Mouse (Mus musculus): ENCODE measurements around the gene Keap1. TPM values are rescaled to one million over a fixed set of nuclear protein-coding genes. Genes with fewer than 3 reads are reported as not detected.

The Keap1 gene
- polyA plus RNA-seq, 1 experiment from 2014 or later, result 61.6 TPM

GRCm38 (mm10) chr9:21254690-21255089, 15.5 kb upstream of the Keap1 start:
- ATAC-seq (ENCODE audit: insufficient read depth, low FRiP score, low read depth), result no peak
- H3K4me1 ChIP-seq, result no peaks in the 10 kb centered on the region
- no peaks in the 10 kb centered on the region for H3K9me3 ChIP-seq
- H3K36me3 ChIP-seq, result no peaks in the 10 kb centered on the region
- no peak overlapping the region for H3K27ac ChIP-seq
- peaks cover 27% of the 10 kb centered on the region; the same call in 1 of the 2 replicates for H3K27me3 ChIP-seq (replicated peaks)
- no peak overlapping the region for H3K4me3 ChIP-seq (replicated peaks)
- no peak overlapping the region for H3K4me2 ChIP-seq
- no peak overlapping the region for H3K9ac ChIP-seq

GRCm38 (mm10) chr9:21251116-21251735, 12.1 kb upstream of the Keap1 start:
- Histone ChIP-seq H3K36me3 (no peaks in the 10 kb centered on the region), H3K4me1 (peaks cover 4% of the 10 kb centered on the region; the same call in 1 of the 2 replicates), H3K27me3 (replicated peaks) (peaks cover 58% of the 10 kb centered on the region), H3K27ac (peak overlapping the region; percentile 71; the same call in 1 of the 2 replicates), H3K4me3 (replicated peaks) (no peak overlapping the region), H3K9ac (no peak overlapping the region), H3K9me3 (no peaks in the 10 kb centered on the region), H3K4me2 (no peak overlapping the region)
- ATAC-seq (ENCODE audit: insufficient read depth, low FRiP score, low read depth), result 0 out of 2 replicates have a peak, but pooled peaks have one; percentile 12
- 53% methylated on average over 13 of the region's 13 CpGs for WGBS

GRCm38 (mm10) chr9:21250509-21250908, 11.3 kb upstream of the Keap1 start:
- ATAC-seq (ENCODE audit: insufficient read depth, low FRiP score, low read depth), result no peak
- H3K36me3 ChIP-seq, result no peaks in the 10 kb centered on the region
- H3K27me3 ChIP-seq (replicated peaks), result peaks cover 65% of the 10 kb centered on the region
- H3K4me1 ChIP-seq, result peaks cover 4% of the 10 kb centered on the region; the same call in 1 of the 2 replicates
- no peak overlapping the region for H3K9ac ChIP-seq
- no peaks in the 10 kb centered on the region for H3K9me3 ChIP-seq
- peak overlapping the region; percentile 71; the same call in 1 of the 2 replicates for H3K27ac ChIP-seq
- H3K4me2 ChIP-seq, result no peak overlapping the region
- 47% methylated on average over 2 of the region's 2 CpGs for WGBS
- H3K4me3 ChIP-seq (replicated peaks), result no peak overlapping the region

- peak overlapping the region; percentile 71; the same call in 1 of the 2 replicates for H3K27ac ChIP-seq
- no peaks in the 10 kb centered on the region for H3K9me3 ChIP-seq
- H3K4me2 ChIP-seq, result no peak overlapping the region
- no peak for ATAC-seq (ENCODE audit: insufficient read depth, low FRiP score, low read depth)
- H3K4me3 ChIP-seq (replicated peaks), result no peak overlapping the region
- peaks cover 8% of the 10 kb centered on the region for H3K4me1 ChIP-seq
- H3K9ac ChIP-seq, result no peak overlapping the region
- H3K27me3 ChIP-seq (replicated peaks), result peaks cover 71% of the 10 kb centered on the region
- 22% methylated on average over 17 of the region's 17 CpGs for WGBS
- H3K36me3 ChIP-seq, result no peaks in the 10 kb centered on the region
Measured at GRCm38 (mm10) chr9:21249629-21250508, 10.7 kb upstream of the Keap1 start.

GRCm38 (mm10) chr9:21248326-21248725, 9.2 kb upstream of the Keap1 start, which contains the start of gene S1pr5:
S1pr5 (minus strand) TSS chr9:21248443.
- Histone ChIP-seq H3K27ac (no peak within 1 kb of the TSS), H3K4me3 (replicated peaks) (peak within 1 kb of the TSS; percentile 30), H3K4me2 (peak within 1 kb of the TSS; percentile 42), H3K9me3 (no peaks in the 10 kb centered on the region), H3K4me1 (peaks cover 19% of the 10 kb centered on the region), H3K27me3 (replicated peaks) (peaks cover 87% of the 10 kb centered on the region), H3K36me3 (no peaks in the 10 kb centered on the region), H3K9ac (peak within 1 kb of the TSS; percentile 6; the same call in 1 of the 2 replicates)
- no peak for ATAC-seq (ENCODE audit: insufficient read depth, low FRiP score, low read depth)
- 2% methylated on average over 21 of the region's 30 CpGs for WGBS

- Histone ChIP-seq H3K27ac (no peak overlapping the region), H3K4me3 (replicated peaks) (no peak overlapping the region), H3K4me2 (no peak overlapping the region), H3K9ac (no peak overlapping the region), H3K36me3 (no peaks in the 10 kb centered on the region), H3K9me3 (no peaks in the 10 kb centered on the region), H3K27me3 (replicated peaks) (peaks cover 83% of the 10 kb centered on the region), H3K4me1 (peaks cover 19% of the 10 kb centered on the region)
- ATAC-seq (ENCODE audit: insufficient read depth, low FRiP score, low read depth), result no peak
- 91% methylated on average over 1 of the region's 1 CpGs for WGBS
Measured at GRCm38 (mm10) chr9:21246342-21246741, 7.2 kb upstream of the Keap1 start.

- Histone ChIP-seq H3K4me3 (replicated peaks) (peak overlapping the region; percentile 41), H3K9me3 (no peaks in the 10 kb centered on the region), H3K36me3 (no peaks in the 10 kb centered on the region), H3K9ac (peak overlapping the region; percentile 10; the same call in 1 of the 2 replicates), H3K27me3 (replicated peaks) (peaks cover 71% of the 10 kb centered on the region), H3K27ac (no peak overlapping the region), H3K4me1 (peaks cover 19% of the 10 kb centered on the region), H3K4me2 (peak overlapping the region; percentile 97)
- ATAC-seq (ENCODE audit: insufficient read depth, low FRiP score, low read depth), result no peak
- WGBS, result 1% methylated on average over 16 of the region's 16 CpGs
Measured at GRCm38 (mm10) chr9:21245113-21245487, 5.9 kb upstream of the Keap1 start.

GRCm38 (mm10) chr9:21244428-21245112, 5.4 kb upstream of the Keap1 start:
- Histone ChIP-seq H3K4me2 (peak overlapping the region; percentile 97), H3K27ac (no peak overlapping the region), H3K4me1 (peaks cover 21% of the 10 kb centered on the region), H3K4me3 (replicated peaks) (peak overlapping the region; percentile 41), H3K36me3 (no peaks in the 10 kb centered on the region), H3K27me3 (replicated peaks) (peaks cover 66% of the 10 kb centered on the region), H3K9me3 (no peaks in the 10 kb centered on the region), H3K9ac (peak overlapping the region; percentile 10; the same call in 1 of the 2 replicates)
- 1% methylated on average over 72 of the region's 72 CpGs for WGBS
- ATAC-seq (ENCODE audit: insufficient read depth, low FRiP score, low read depth), result no peak

GRCm38 (mm10) chr9:21243826-21244427, 4.8 kb upstream of the Keap1 start:
- Histone ChIP-seq H3K4me3 (replicated peaks) (peak overlapping the region; percentile 41), H3K9ac (no peak overlapping the region), H3K4me2 (peak overlapping the region; percentile 97), H3K27ac (no peak overlapping the region), H3K4me1 (peaks cover 25% of the 10 kb centered on the region), H3K27me3 (replicated peaks) (peaks cover 59% of the 10 kb centered on the region), H3K9me3 (no peaks in the 10 kb centered on the region), H3K36me3 (no peaks in the 10 kb centered on the region)
- 12% methylated on average over 42 of the region's 42 CpGs for WGBS
- ATAC-seq (ENCODE audit: insufficient read depth, low FRiP score, low read depth), result no peak

- no peak overlapping the region for H3K4me3 ChIP-seq (replicated peaks)
- 5% methylated on average over 11 of the region's 11 CpGs for WGBS
Measured at GRCm38 (mm10) chr9:21241343-21241742, 2.2 kb upstream of the Keap1 start.

GRCm38 (mm10) chr9:21239465-21239848, 296 bp upstream of the Keap1 start:
- H3K27me3 ChIP-seq (replicated peaks), result peaks cover 18% of the 10 kb centered on the region
- H3K9me3 ChIP-seq, result no peaks in the 10 kb centered on the region
- peak overlapping the region; percentile 78 for H3K4me3 ChIP-seq (replicated peaks)
- peak overlapping the region; percentile 69 for H3K4me2 ChIP-seq
- 24% methylated on average over 4 of the region's 4 CpGs for WGBS
- no peak for ATAC-seq (ENCODE audit: insufficient read depth, low FRiP score, low read depth)
- H3K4me1 ChIP-seq, result peaks cover 23% of the 10 kb centered on the region
- H3K9ac ChIP-seq, result peak overlapping the region; percentile 94; the same call in 1 of the 2 replicates
- H3K27ac ChIP-seq, result peak overlapping the region; percentile 93
- no peaks in the 10 kb centered on the region; the same call in 1 of the 2 replicates for H3K36me3 ChIP-seq

More at GRCm38 (mm10) chr9:21241343-21241742, 2.2 kb upstream of the Keap1 start:
- peaks cover 31% of the 10 kb centered on the region for H3K4me1 ChIP-seq
- no peaks in the 10 kb centered on the region for H3K36me3 ChIP-seq
- no peaks in the 10 kb centered on the region for H3K9me3 ChIP-seq
- no peak for ATAC-seq (ENCODE audit: insufficient read depth, low FRiP score, low read depth)
- H3K27me3 ChIP-seq (replicated peaks), result peaks cover 37% of the 10 kb centered on the region
- no peak overlapping the region for H3K9ac ChIP-seq
- no peak overlapping the region for H3K4me2 ChIP-seq
- H3K27ac ChIP-seq, result no peak overlapping the region
